Mouse (Mus musculus): ENCODE results near the gene Pttg1. TPM values are rescaled to one million over a fixed set of nuclear protein-coding genes. Genes with fewer than 3 reads are reported as not detected.

Pttg1 gene
- 4.3 and 15.4 TPM in 2 replicates for polyA plus RNA-seq (2012; rRNA removed)

- peak; percentile 73 for DNase-seq
- Histone ChIP-seq H3K4me1 (ENCODE audit: control insufficient read depth, insufficient read depth, low read length) (peaks cover 8% of the 10 kb centered on the region), H3K4me3 (replicated peaks; ENCODE audit: extremely low read depth, low read depth, low read length) (peak within 1 kb of the TSS; percentile 75)
- WGBS, result 2% methylated on average over 27 of the region's 27 CpGs
- TF ChIP-seq CTCF (IDR thresholded peaks at IDR 0.05; ENCODE audit: insufficient read depth, low read length) (no peak), POLR2A (IDR thresholded peaks at IDR 0.05; ENCODE audit: borderline replicate concordance, extremely low read depth, low read depth, low read length) (peak; percentile 98)
Measured at GRCm38 (mm10) chr11:43425824-43426413, at the start of gene Pttg1. Gene Pttg1, minus strand, starts transcription at chr11:43426251.

GRCm38 (mm10) chr11:43474225-43474774 lies 48.2 kb upstream of the Pttg1 start, which contains the start of gene C1qtnf2:
Gene C1qtnf2, plus strand, starts transcription at chr11:43474276.
- 3% methylated on average over 24 of the region's 24 CpGs for WGBS
- Histone ChIP-seq H3K4me3 (replicated peaks; ENCODE audit: extremely low read depth, low read depth, low read length) (peak within 1 kb of the TSS; percentile 77), H3K4me1 (ENCODE audit: control insufficient read depth, insufficient read depth, low read length) (no peaks in the 10 kb centered on the region; the same call in none of the 2 replicates)
- DNase-seq, result peak; percentile 21
- no peak for TF ChIP-seq CTCF (IDR thresholded peaks at IDR 0.05; ENCODE audit: insufficient read depth, low read length)
- TF ChIP-seq POLR2A (IDR thresholded peaks at IDR 0.05; ENCODE audit: borderline replicate concordance, extremely low read depth, low read depth, low read length), result peak; percentile 56; the same call in 1 of the 2 replicates

GRCm38 (mm10) chr11:43473635-43474224 lies 47.7 kb upstream of the Pttg1 start:
- H3K4me1 ChIP-seq (ENCODE audit: control insufficient read depth, insufficient read depth, low read length), result no peaks in the 10 kb centered on the region; the same call in none of the 2 replicates
- no peak for DNase-seq
- H3K4me3 ChIP-seq (replicated peaks; ENCODE audit: extremely low read depth, low read depth, low read length), result peak overlapping the region; percentile 77
- TF ChIP-seq POLR2A (IDR thresholded peaks at IDR 0.05; ENCODE audit: borderline replicate concordance, extremely low read depth, low read depth, low read length), result no peak
- WGBS, result 41% methylated on average over 15 of the region's 15 CpGs

- no peak for DNase-seq
- TF ChIP-seq CTCF (IDR thresholded peaks at IDR 0.05; ENCODE audit: insufficient read depth, low read length), result no peak
- Histone ChIP-seq H3K4me3 (replicated peaks; ENCODE audit: extremely low read depth, low read depth, low read length) (no peak overlapping the region), H3K4me1 (ENCODE audit: control insufficient read depth, insufficient read depth, low read length) (no peaks in the 10 kb centered on the region; the same call in none of the 2 replicates)
- 76% methylated on average over 1 of the region's 1 CpGs for WGBS
Measured at GRCm38 (mm10) chr11:43473115-43473514, 47.1 kb upstream of the Pttg1 start.

GRCm38 (mm10) chr11:43470881-43471820 lies 45.1 kb upstream of the Pttg1 start:
- DNase-seq, result no peak
- WGBS, result 53% methylated on average over 6 of the region's 6 CpGs

GRCm38 (mm10) chr11:43470118-43470517 lies 44.1 kb upstream of the Pttg1 start:
- no peak for DNase-seq
- no peak for TF ChIP-seq POLR2A (IDR thresholded peaks at IDR 0.05; ENCODE audit: borderline replicate concordance, extremely low read depth, low read depth, low read length)
- no peak for TF ChIP-seq CTCF (IDR thresholded peaks at IDR 0.05; ENCODE audit: insufficient read depth, low read length)
- Histone ChIP-seq H3K4me3 (replicated peaks; ENCODE audit: extremely low read depth, low read depth, low read length) (no peak overlapping the region), H3K4me1 (ENCODE audit: control insufficient read depth, insufficient read depth, low read length) (no peaks in the 10 kb centered on the region; the same call in none of the 2 replicates)
- WGBS, result 12% methylated on average over 5 of the region's 5 CpGs

More at GRCm38 (mm10) chr11:43470881-43471820, 45.1 kb upstream of the Pttg1 start:
- TF ChIP-seq CTCF (IDR thresholded peaks at IDR 0.05; ENCODE audit: insufficient read depth, low read length), result no peak
- TF ChIP-seq POLR2A (IDR thresholded peaks at IDR 0.05; ENCODE audit: borderline replicate concordance, extremely low read depth, low read depth, low read length), result no peak
- no peak overlapping the region for H3K4me3 ChIP-seq (replicated peaks; ENCODE audit: extremely low read depth, low read depth, low read length)
- no peaks in the 10 kb centered on the region; the same call in none of the 2 replicates for H3K4me1 ChIP-seq (ENCODE audit: control insufficient read depth, insufficient read depth, low read length)

- 93% methylated on average over 25 of the region's 25 CpGs for WGBS
- Histone ChIP-seq H3K4me3 (replicated peaks; ENCODE audit: extremely low read depth, low read depth, low read length) (no peak overlapping the region), H3K4me1 (ENCODE audit: control insufficient read depth, insufficient read depth, low read length) (no peaks in the 10 kb centered on the region)
- TF ChIP-seq POLR2A (IDR thresholded peaks at IDR 0.05; ENCODE audit: borderline replicate concordance, extremely low read depth, low read depth, low read length), result no peak
- TF ChIP-seq CTCF (IDR thresholded peaks at IDR 0.05; ENCODE audit: insufficient read depth, low read length), result no peak
- DNase-seq, result no peak
Measured at GRCm38 (mm10) chr11:43463204-43463603, 37.2 kb upstream of the Pttg1 start.

- WGBS, result 62% methylated on average over 2 of the region's 2 CpGs
- no peaks in the 10 kb centered on the region for H3K4me1 ChIP-seq (ENCODE audit: control insufficient read depth, insufficient read depth, low read length)
- H3K4me3 ChIP-seq (replicated peaks; ENCODE audit: extremely low read depth, low read depth, low read length), result no peak overlapping the region
- no peak for TF ChIP-seq POLR2A (IDR thresholded peaks at IDR 0.05; ENCODE audit: borderline replicate concordance, extremely low read depth, low read depth, low read length)
- TF ChIP-seq CTCF (IDR thresholded peaks at IDR 0.05; ENCODE audit: insufficient read depth, low read length), result no peak
- no peak for DNase-seq
Measured at GRCm38 (mm10) chr11:43452266-43452665, 26.2 kb upstream of the Pttg1 start.

- no peaks in the 10 kb centered on the region for H3K4me1 ChIP-seq (ENCODE audit: control insufficient read depth, insufficient read depth, low read length)
- no peak for DNase-seq
- H3K4me3 ChIP-seq (replicated peaks; ENCODE audit: extremely low read depth, low read depth, low read length), result no peak overlapping the region
- 52% methylated on average over 4 of the region's 4 CpGs for WGBS
- no peak for TF ChIP-seq CTCF (IDR thresholded peaks at IDR 0.05; ENCODE audit: insufficient read depth, low read length)
- no peak for TF ChIP-seq POLR2A (IDR thresholded peaks at IDR 0.05; ENCODE audit: borderline replicate concordance, extremely low read depth, low read depth, low read length)
Measured at GRCm38 (mm10) chr11:43451322-43451721, 25.3 kb upstream of the Pttg1 start.
